Mouse (Mus musculus): ENCODE results near the gene Camta1.

GRCm38 (mm10) chr4:150870963-150871391 lies 990.7 kb downstream of the Camta1 start:
- TF ChIP-seq CTCF (IDR thresholded peaks at IDR 0.05; ENCODE audit: low read depth) (no peak), EP300 (IDR thresholded peaks at IDR 0.05; ENCODE audit: low read depth) (no peak)
